Mouse (Mus musculus) lung, postnatal 10 days (tissue): ENCODE measurements around the gene Sh3bgrl3.

ENCODE experiments used
- DNase-seq: peaks from one replicate; pipeline ENCODE4 v3.0.0; 2021

Gene Sh3bgrl3

GRCm38 (mm10) chr4:134127793-134128192 is 796 bp downstream of the Sh3bgrl3 start:
- DNase-seq = no peak

- no peak for DNase-seq
Measured at GRCm38 (mm10) chr4:134127121-134127455, 1.5 kb downstream of the Sh3bgrl3 start.

GRCm38 (mm10) chr4:134126300-134127120 is 2.1 kb downstream of the Sh3bgrl3 start:
- no peak for DNase-seq

GRCm38 (mm10) chr4:134125383-134126060 is 3.1 kb downstream of the Sh3bgrl3 start:
- no peak for DNase-seq

- peak; percentile 56 for DNase-seq
Measured at GRCm38 (mm10) chr4:134123680-134124551, 4.7 kb downstream of the Sh3bgrl3 start.

- DNase-seq = no peak
Measured at GRCm38 (mm10) chr4:134123147-134123546, 5.4 kb downstream of the Sh3bgrl3 start.

GRCm38 (mm10) chr4:134122281-134122680 is 6.3 kb downstream of the Sh3bgrl3 start:
- no peak for DNase-seq

GRCm38 (mm10) chr4:134121571-134121970 is 7.0 kb downstream of the Sh3bgrl3 start:
- DNase-seq = no peak

- no peak for DNase-seq
Measured at GRCm38 (mm10) chr4:134120916-134121315, 7.7 kb downstream of the Sh3bgrl3 start.

GRCm38 (mm10) chr4:134120192-134120805 is 8.3 kb downstream of the Sh3bgrl3 start:
- DNase-seq = no peak

- no peak for DNase-seq
Measured at GRCm38 (mm10) chr4:134119644-134120043, 8.9 kb downstream of the Sh3bgrl3 start.

GRCm38 (mm10) chr4:134119042-134119441 is 9.5 kb downstream of the Sh3bgrl3 start:
- DNase-seq = no peak

- no peak for DNase-seq
Measured at GRCm38 (mm10) chr4:134118126-134118800, 10.3 kb downstream of the Sh3bgrl3 start.

- peak; percentile 37 for DNase-seq
Measured at GRCm38 (mm10) chr4:134117012-134117411, 11.6 kb downstream of the Sh3bgrl3 start.

- no peak for DNase-seq
Measured at GRCm38 (mm10) chr4:134116501-134116900, 12.1 kb downstream of the Sh3bgrl3 start.

GRCm38 (mm10) chr4:134115215-134116144 is 13.1 kb downstream of the Sh3bgrl3 start:
- no peak for DNase-seq

GRCm38 (mm10) chr4:134114038-134114437 is 14.6 kb downstream of the Sh3bgrl3 start:
- DNase-seq = no peak

GRCm38 (mm10) chr4:134113356-134113994 is 15.1 kb downstream of the Sh3bgrl3 start:
- no peak for DNase-seq

GRCm38 (mm10) chr4:134112403-134112802 is 16.2 kb downstream of the Sh3bgrl3 start:
- no peak for DNase-seq

GRCm38 (mm10) chr4:134110653-134111052 is 17.9 kb downstream of the Sh3bgrl3 start:
- no peak for DNase-seq

- no peak for DNase-seq
Measured at GRCm38 (mm10) chr4:134108196-134108595, 20.4 kb downstream of the Sh3bgrl3 start.
